Mouse (Mus musculus) cerebellum, adult 11-12 months (tissue): ENCODE results near the gene Rgs5.

ENCODE experiments used
- DNase-seq: peaks from one replicate; pipeline ENCODE4 v3.0.0; 2022

The Rgs5 gene

DNA sequence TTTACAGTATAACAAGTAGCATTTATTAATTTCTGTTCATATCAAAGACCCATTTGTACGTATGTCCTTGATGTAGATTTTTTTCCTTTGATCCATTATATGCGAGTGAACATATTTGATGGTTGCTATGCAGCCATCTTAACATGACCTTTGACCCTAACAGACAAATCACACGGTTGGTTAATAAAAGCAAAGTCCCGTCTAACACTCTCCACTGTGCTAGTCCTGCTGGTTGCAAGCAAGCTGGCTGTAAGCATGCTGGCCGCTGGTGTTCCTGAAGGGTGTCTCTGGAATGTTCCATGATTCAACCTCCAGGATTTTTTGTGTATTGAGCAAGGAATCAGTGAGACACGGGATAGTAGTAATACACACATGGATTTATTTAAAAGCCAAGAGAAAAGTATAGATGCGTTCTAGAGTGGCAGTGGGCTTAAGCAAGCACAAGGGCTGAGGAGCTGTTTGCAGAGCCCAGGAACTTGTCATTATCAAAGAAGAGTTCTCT is 75.3 kb downstream of the Rgs5 start:
- DNase-seq, result no peak

DNA sequence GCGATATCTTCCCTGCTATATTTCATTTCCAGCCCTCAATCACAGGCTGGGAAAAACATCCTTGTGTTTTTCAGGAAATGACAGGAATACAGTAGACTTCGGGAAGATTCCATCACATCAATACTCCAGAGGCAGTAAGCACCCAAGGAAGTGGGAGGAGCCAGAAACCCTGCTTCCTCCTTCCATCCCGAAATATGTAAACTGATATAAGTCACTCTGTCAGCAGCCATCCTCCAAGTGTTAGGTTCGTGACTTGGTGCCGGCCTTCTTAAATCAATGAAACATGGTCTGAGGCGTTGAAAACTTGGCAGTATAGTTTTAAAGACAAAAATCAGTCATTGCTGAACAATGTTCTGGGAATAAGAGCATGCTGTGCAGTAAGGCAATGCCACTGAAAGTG is 80.8 kb downstream of the Rgs5 start:
- DNase-seq, result no peak

DNA sequence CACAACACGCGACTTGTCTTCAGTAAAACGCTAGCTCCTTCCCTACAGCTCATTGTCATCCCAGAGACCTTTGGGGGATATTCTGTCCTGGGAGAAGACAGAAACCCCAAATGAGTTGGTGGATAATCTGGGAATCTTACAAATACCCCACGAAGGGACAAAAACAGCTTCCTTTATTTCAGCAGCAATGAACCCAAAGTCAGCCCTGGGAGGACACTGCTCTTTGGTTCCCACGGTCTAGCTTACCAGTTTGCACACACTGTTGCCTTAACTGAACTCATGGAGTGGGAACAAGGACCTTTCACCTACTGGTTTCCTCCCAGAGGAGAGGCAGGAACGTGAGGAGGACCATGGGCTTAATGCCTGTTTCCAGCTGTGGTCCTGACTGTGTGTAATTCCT is 81.9 kb downstream of the Rgs5 start:
- DNase-seq, result no peak

DNA sequence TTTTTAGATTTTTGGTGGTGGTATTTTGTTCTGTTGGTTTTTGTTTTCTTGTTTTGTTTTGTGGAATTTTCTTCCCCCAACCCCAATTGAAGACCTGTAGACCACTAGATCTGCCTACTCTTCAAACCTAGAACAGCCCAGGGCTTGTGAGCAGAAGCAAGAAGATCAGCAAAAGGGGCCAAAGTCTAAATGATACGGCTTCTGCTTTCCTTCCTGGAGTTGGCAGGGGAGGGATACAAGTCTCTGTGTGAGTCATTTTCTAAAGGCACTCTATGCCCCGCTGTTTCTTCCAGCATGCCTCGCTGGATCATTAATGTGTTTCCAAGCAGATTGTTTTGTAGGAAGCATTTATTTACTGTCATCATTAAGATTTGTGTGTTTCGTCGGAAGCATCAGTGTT is 85.8 kb downstream of the Rgs5 start:
- DNase-seq, result no peak
